Mouse (Mus musculus): ENCODE results near the gene Snrpd2. TPM values are rescaled to one million over a fixed set of nuclear protein-coding genes. Genes with fewer than 3 reads are reported as not detected.

Gene Snrpd2
- polyA plus RNA-seq, 2 experiments, result 143 to 151 TPM

DNA sequence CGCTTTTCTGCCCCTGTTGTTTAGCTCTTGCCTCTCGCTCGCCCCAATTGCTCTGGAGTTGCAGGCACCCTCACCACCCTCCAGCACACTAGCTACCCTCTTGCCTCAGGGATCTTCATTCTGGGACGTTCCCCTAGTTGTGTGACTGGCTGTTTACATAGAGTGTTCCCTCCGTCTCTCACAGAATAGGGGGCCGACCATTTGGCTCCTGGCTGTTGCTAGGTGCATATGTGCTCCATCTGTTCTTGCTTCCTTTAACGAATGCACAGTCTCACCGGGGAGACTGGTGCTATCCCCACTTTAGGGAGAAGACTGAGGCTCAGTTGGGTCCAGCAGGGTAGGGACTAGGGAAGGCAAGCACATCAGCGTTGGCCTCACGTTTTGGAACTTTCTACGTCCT, 9.1 kb downstream of the Snrpd2 start:
- Histone ChIP-seq H3K27me3 (ENCODE audit: control insufficient read depth, insufficient read depth, low read length) (peaks cover 19% of the 10 kb centered on the region), H3K4me1 (ENCODE audit: control insufficient read depth, insufficient read depth, low read length) (peaks cover 5% of the 10 kb centered on the region), H3K9ac (ENCODE audit: low read depth, low read length, severe bottlenecking) (no peak overlapping the region), H3K27ac (replicated peaks; ENCODE audit: low read depth, low read length) (no peak overlapping the region), H3K4me3 (replicated peaks; ENCODE audit: low read length) (no peak overlapping the region), H3K4me2 (replicated peaks; ENCODE audit: low read depth, low read length, severe bottlenecking) (no peak overlapping the region), H3K9me3 (ENCODE audit: control insufficient read depth, low read length) (no peaks in the 10 kb centered on the region), H3K36me3 (ENCODE audit: control insufficient read depth, insufficient read depth, low read length) (peaks cover 13% of the 10 kb centered on the region)
- no peak for TF ChIP-seq POLR2A (IDR thresholded peaks at IDR 0.05; ENCODE audit: borderline replicate concordance, extremely low read depth, insufficient read depth, insufficient read length)
- DNase-seq (ENCODE audit: low spot score) (no peak), ATAC-seq (ENCODE audit: low FRiP score, low read depth) (no peak)
- WGBS, result 57% methylated on average over 11 of the region's 11 CpGs

DNA sequence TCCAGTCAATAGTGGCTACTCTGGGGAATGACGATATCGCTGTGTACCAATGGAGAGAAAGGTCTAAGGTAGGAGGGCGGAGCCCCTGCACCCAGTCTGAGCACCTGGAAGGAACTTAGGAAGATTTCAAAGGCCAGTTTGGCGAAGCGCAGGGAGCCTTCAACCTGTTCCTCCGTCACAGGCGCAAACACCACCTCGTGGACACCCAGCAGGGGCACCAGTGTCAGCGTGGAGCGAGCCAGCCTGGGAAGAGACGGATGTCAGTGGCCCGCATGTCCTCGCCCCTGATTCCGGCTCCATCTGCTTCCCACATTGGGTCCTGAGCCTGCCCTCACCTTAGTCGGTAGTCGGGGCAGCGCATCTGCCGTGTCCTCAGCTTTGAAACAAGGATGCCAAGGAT, 9.9 kb downstream of the Snrpd2 start:
- H3K9me3 ChIP-seq (ENCODE audit: control insufficient read depth, low read length), result no peaks in the 10 kb centered on the region
- peaks cover 6% of the 10 kb centered on the region; the same call in 1 of the 2 replicates for H3K36me3 ChIP-seq (ENCODE audit: control insufficient read depth, insufficient read depth, low read length)
- no peak for TF ChIP-seq POLR2A (IDR thresholded peaks at IDR 0.05; ENCODE audit: borderline replicate concordance, extremely low read depth, insufficient read depth, insufficient read length)
- peak overlapping the region; percentile 55 for H3K4me2 ChIP-seq (replicated peaks; ENCODE audit: low read depth, low read length, severe bottlenecking)
- H3K27me3 ChIP-seq (ENCODE audit: control insufficient read depth, insufficient read depth, low read length), result peaks cover 19% of the 10 kb centered on the region
- no peak overlapping the region for H3K4me3 ChIP-seq (replicated peaks; ENCODE audit: low read length)
- no peak overlapping the region for H3K27ac ChIP-seq (replicated peaks; ENCODE audit: low read depth, low read length)
- H3K9ac ChIP-seq (ENCODE audit: low read depth, low read length, severe bottlenecking), result no peak overlapping the region
- ATAC-seq (ENCODE audit: low FRiP score, low read depth) (no peak), DNase-seq (ENCODE audit: low spot score) (no peak)
- peaks cover 13% of the 10 kb centered on the region for H3K4me1 ChIP-seq (ENCODE audit: control insufficient read depth, insufficient read depth, low read length)
- 11% methylated on average over 18 of the region's 18 CpGs for WGBS

DNA sequence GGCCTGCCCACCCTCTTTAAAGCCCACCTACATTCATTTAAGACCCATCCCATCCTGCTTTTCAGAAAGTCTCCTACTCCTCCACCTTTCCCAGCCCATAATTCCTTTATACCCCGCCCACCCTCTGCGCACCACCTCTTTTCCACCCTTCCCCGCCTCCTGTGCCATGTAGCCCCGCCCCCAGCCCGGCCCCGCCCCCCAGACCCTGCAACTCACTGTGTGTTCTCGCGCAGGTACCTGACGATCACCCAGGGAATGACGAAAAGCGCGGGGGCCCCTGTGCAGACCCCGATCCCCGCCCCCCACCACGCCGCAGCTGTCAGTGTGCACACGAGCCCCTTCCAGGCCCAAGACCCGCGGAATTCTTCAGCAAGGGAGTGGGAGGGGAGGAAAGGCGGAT, 10.6 kb downstream of the Snrpd2 start:
- Histone ChIP-seq H3K27ac (replicated peaks; ENCODE audit: low read depth, low read length) (no peak overlapping the region), H3K9ac (ENCODE audit: low read depth, low read length, severe bottlenecking) (peak overlapping the region; percentile 13; the same call in 1 of the 2 replicates), H3K4me1 (ENCODE audit: control insufficient read depth, insufficient read depth, low read length) (peaks cover 19% of the 10 kb centered on the region), H3K27me3 (ENCODE audit: control insufficient read depth, insufficient read depth, low read length) (peaks cover 25% of the 10 kb centered on the region), H3K4me2 (replicated peaks; ENCODE audit: low read depth, low read length, severe bottlenecking) (peak overlapping the region; percentile 55), H3K36me3 (ENCODE audit: control insufficient read depth, insufficient read depth, low read length) (no peaks in the 10 kb centered on the region), H3K4me3 (replicated peaks; ENCODE audit: low read length) (peak overlapping the region; percentile 31), H3K9me3 (ENCODE audit: control insufficient read depth, low read length) (no peaks in the 10 kb centered on the region)
- TF ChIP-seq POLR2A (IDR thresholded peaks at IDR 0.05; ENCODE audit: borderline replicate concordance, extremely low read depth, insufficient read depth, insufficient read length), result no peak
- DNase-seq (ENCODE audit: low spot score) (no peak), ATAC-seq (ENCODE audit: low FRiP score, low read depth) (peak; percentile 46; the same call in 1 of the 2 replicates)
- 1% methylated on average over 20 of the region's 20 CpGs for WGBS

DNA sequence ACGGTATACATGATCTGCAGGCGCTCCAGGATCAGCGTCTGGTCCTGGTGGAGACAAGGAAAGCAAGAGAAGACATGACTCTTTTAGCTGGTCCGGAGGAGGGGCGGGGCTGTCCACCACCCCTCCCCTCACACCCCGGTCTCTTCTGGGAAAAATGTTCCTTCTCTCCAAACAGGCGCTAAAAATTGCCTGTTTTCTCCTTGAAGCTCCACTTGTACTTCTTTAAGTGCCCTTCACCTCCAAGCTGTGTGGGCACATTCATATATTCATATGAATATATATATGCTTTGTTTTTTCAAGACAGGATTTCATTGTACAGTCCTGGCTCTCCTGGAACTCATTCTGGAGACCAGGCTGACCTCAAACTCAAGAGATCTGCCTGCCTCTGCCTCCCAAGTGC, 13.4 kb downstream of the Snrpd2 start:
- Histone ChIP-seq H3K4me3 (replicated peaks; ENCODE audit: low read length) (no peak overlapping the region), H3K4me1 (ENCODE audit: control insufficient read depth, insufficient read depth, low read length) (peaks cover 19% of the 10 kb centered on the region; the same call in 1 of the 2 replicates), H3K27me3 (ENCODE audit: control insufficient read depth, insufficient read depth, low read length) (peaks cover 28% of the 10 kb centered on the region), H3K9me3 (ENCODE audit: control insufficient read depth, low read length) (no peaks in the 10 kb centered on the region), H3K9ac (ENCODE audit: low read depth, low read length, severe bottlenecking) (no peak overlapping the region), H3K4me2 (replicated peaks; ENCODE audit: low read depth, low read length, severe bottlenecking) (no peak overlapping the region), H3K36me3 (ENCODE audit: control insufficient read depth, insufficient read depth, low read length) (no peaks in the 10 kb centered on the region), H3K27ac (replicated peaks; ENCODE audit: low read depth, low read length) (no peak overlapping the region)
- TF ChIP-seq POLR2A (IDR thresholded peaks at IDR 0.05; ENCODE audit: borderline replicate concordance, extremely low read depth, insufficient read depth, insufficient read length), result no peak
- ATAC-seq (ENCODE audit: low FRiP score, low read depth), result no peak
- no peak for DNase-seq (ENCODE audit: low spot score)
- 89% methylated on average over 7 of the region's 7 CpGs for WGBS

DNA sequence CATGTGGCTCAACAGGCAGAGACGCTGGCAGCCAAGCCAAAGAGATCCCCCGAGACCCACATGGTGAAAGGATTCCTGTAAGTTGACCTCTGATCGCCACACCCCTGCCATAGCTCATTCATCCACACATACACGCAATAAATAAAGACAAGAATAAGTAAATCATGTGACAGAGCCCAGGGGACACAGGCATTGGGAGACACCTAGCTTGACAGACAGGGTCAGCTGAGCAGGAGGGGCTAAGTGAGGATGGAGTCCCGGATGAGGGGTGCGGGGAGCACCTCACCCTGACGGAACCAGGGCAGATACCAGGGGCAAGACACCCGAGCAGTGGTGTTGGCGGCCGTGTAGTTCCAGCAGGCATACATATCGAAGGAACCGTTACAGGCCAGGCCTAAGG, 14.2 kb downstream of the Snrpd2 start:
- H3K4me2 ChIP-seq (replicated peaks; ENCODE audit: low read depth, low read length, severe bottlenecking), result peak overlapping the region; percentile 37
- H3K4me1 ChIP-seq (ENCODE audit: control insufficient read depth, insufficient read depth, low read length), result peaks cover 19% of the 10 kb centered on the region; the same call in 1 of the 2 replicates
- 0 out of 2 replicates have a peak overlapping the region, but pooled peaks have one; percentile 7 for H3K9ac ChIP-seq (ENCODE audit: low read depth, low read length, severe bottlenecking)
- no peak for TF ChIP-seq POLR2A (IDR thresholded peaks at IDR 0.05; ENCODE audit: borderline replicate concordance, extremely low read depth, insufficient read depth, insufficient read length)
- peaks cover 25% of the 10 kb centered on the region for H3K27me3 ChIP-seq (ENCODE audit: control insufficient read depth, insufficient read depth, low read length)
- 30% methylated on average over 12 of the region's 12 CpGs for WGBS
- ATAC-seq (ENCODE audit: low FRiP score, low read depth) (0 out of 2 replicates have a peak, but pooled peaks have one; percentile 2), DNase-seq (ENCODE audit: low spot score) (no peak)
- no peaks in the 10 kb centered on the region for H3K9me3 ChIP-seq (ENCODE audit: control insufficient read depth, low read length)
- no peaks in the 10 kb centered on the region for H3K36me3 ChIP-seq (ENCODE audit: control insufficient read depth, insufficient read depth, low read length)
- 0 out of 2 replicates have a peak overlapping the region, but pooled peaks have one; percentile 14 for H3K4me3 ChIP-seq (replicated peaks; ENCODE audit: low read length)
- no peak overlapping the region for H3K27ac ChIP-seq (replicated peaks; ENCODE audit: low read depth, low read length)
